Mouse (Mus musculus) testis, adult 2 months (tissue): ENCODE results near the gene Gm5726.
"Not testable (repeated sequence)": the region's sequence is repeated elsewhere in the genome, so short reads cannot be mapped to it uniquely, and the experiment has no call there.

ENCODE experiments used
- CTCF ChIP-seq: fragments of 200-500 bp; IDR thresholded peaks from 2 replicates; pipeline ENCODE4 v1.5.1; 2012; ENCODE audit warnings: low read depth, mild to moderate bottlenecking, inconsistent platforms, low read length, moderate library complexity; ENCODE audit not compliant: control insufficient read depth, insufficient read depth, insufficient replicate concordance
- POLR2A ChIP-seq: fragments of 200-500 bp; IDR thresholded peaks from 2 replicates; pipeline ENCODE4 v1.6.1; 2012; ENCODE audit warnings: low read depth, mild to moderate bottlenecking, inconsistent platforms, low read length, moderate library complexity; ENCODE audit not compliant: control insufficient read depth

DNA sequence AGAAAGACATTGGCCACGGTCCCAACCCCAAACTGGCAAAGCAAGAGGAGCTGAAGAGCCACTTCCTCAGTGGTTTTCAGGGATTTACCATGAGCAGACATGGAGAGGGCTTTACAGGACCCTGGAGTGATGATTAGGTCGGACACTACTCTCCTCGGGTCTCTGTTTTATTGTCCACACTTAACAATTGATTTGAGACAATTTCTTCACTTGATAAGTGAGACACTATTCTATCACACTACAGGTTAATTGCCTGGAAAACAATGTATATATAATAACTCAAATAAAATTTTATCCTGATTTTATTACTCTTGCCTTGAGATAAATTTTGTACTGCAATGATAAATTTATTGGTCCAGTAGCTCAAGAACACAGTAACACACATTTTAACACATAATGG is 30.6 kb upstream of the Gm5726 start, which contains the start of gene Gm4141:
- not testable (repeated sequence) for TF ChIP-seq CTCF, POLR2A
